ENCODE assay signal across 27 mouse cellular contexts in the genomic region with DNA sequence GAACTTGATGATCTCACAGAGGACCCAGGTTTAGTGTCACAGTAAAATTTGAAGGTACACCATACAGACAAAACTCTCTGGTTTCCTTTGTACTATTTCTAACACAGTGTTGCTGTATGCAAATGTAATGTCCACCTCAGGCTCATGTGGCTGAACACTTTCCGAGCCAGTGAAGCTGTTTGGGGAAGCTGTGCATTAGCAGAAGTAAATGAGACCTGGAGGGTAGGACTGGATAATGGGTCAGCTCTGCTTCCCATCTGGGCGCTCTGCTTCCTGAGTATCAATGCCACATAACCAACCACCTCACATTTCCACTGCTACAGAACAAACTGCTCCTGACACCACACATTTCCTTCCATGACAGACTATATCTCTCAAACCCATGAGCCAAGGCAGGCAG. TPM values are rescaled to one million over a fixed set of nuclear protein-coding genes. Genes with fewer than 3 reads are reported as not detected.
DNase-seq lines count a peak whose midpoint lies in the region; ATAC-seq and TF ChIP-seq lines count a peak whose summit lies in the region.
"Had no signal": no experiment of that assay in that cellular context is flagged by ENCODE, and none has a peak within 500 bp of the region (broad histone marks: within the 10 kb centered on the region; RNA-seq: fewer than 3 reads in every experiment).

No protein-coding gene starts in this region.

- 12% methylated on average over 2 of the region's 2 CpGs for WGBS in spleen, adult 2 months
- WGBS in midbrain, embryonic 14.5 days, result 84% methylated on average over 2 of the region's 2 CpGs

- H3K27me3 ChIP-seq in spleen, adult 2 months (ENCODE audit: control insufficient read depth, insufficient read depth, low read length), result no peaks in the 10 kb centered on the region
- no peaks in the 10 kb centered on the region for H3K27me3 ChIP-seq in midbrain, embryonic 14.5 days (ENCODE audit: control insufficient read depth, insufficient read depth, low read length)
- H3K27me3 ChIP-seq: embryonic facial prominence, embryonic 13.5 days; forebrain, embryonic 12.5 days; kidney, embryonic 15.5 days; neural tube, embryonic 12.5 days had no signal

- H3K4me1 ChIP-seq in spleen, adult 2 months (ENCODE audit: control insufficient read depth, insufficient read depth, insufficient read length), result peaks cover 10% of the 10 kb centered on the region; the same call in 1 of the 2 replicates
- H3K4me1 ChIP-seq in midbrain, embryonic 14.5 days (ENCODE audit: control insufficient read depth, insufficient read depth, low read length), result peaks cover 8% of the 10 kb centered on the region; the same call in 1 of the 2 replicates
- H3K4me1 ChIP-seq: embryonic facial prominence, embryonic 13.5 days; forebrain, embryonic 12.5 days; midbrain, embryonic 10.5 days; neural tube, embryonic 12.5 days had no signal

- peak; percentile 79 for DNase-seq in heart, adult 11 months
- no peak for DNase-seq in heart, postnatal 4 days
- peak; percentile 7 to 47 for DNase-seq in spleen, adult 2 months (ENCODE audit: low read depth in 1 of 2, low spot score in 2 of 2)
- no peak for DNase-seq in spleen, postnatal 14 days (ENCODE audit: low spot score in 2 of 2)
- no peak for DNase-seq in midbrain, embryonic 14.5 days
- DNase-seq in right cerebral cortex, postnatal 10 days (ENCODE audit: low spot score in 2 of 2), result no peak
- DNase-seq: adrenal gland, adult 2 months; cerebellum, adult 18-20 months; cerebellum, postnatal 25 days; embryo, embryonic 11 days; gastrocnemius, postnatal 25 days; layer of hippocampus, postnatal 36 days; liver, postnatal 0 days; lung, postnatal 10 days; thymus, adult 18-20 months; thymus, postnatal 36 days had no signal

- ATAC-seq in hematopoietic stem cell, adult 5-6 weeks (replicated peaks in 1 of 2; ENCODE audit: insufficient read depth in 1 of 2, low FRiP score in 2 of 2, low TSS enrichment in 1 of 2, low read depth in 1 of 2, poor library complexity in 2 of 2, severe bottlenecking in 2 of 2), result peak; percentile 69 to 78
- ATAC-seq in neutrophil, adult 5-6 weeks (ENCODE audit: extremely low read depth, insufficient number of reproducible peaks, low FRiP score, poor library complexity, severe bottlenecking), result peak; percentile 88
- ATAC-seq in midbrain, embryonic 14.5 days (ENCODE audit: low FRiP score, low TSS enrichment), result no peak
- ATAC-seq: hindbrain, embryonic 16.5 days; liver, postnatal 0 days had no signal

- no peaks in the 10 kb centered on the region for H3K9me3 ChIP-seq in midbrain, embryonic 14.5 days (ENCODE audit: control insufficient read depth, low read length)
- H3K9me3 ChIP-seq: embryonic facial prominence, embryonic 13.5 days; forebrain, embryonic 12.5 days; G1E; kidney, embryonic 15.5 days; midbrain, embryonic 10.5 days; neural tube, embryonic 12.5 days had no signal

- H3K27ac ChIP-seq in spleen, adult 2 months (ENCODE audit: insufficient read depth, low read length), result peak overlapping the region; percentile 27; the same call in 1 of the 2 replicates
- H3K27ac ChIP-seq in midbrain, embryonic 14.5 days (replicated peaks; ENCODE audit: low read depth, low read length), result no peak overlapping the region
- H3K27ac ChIP-seq: embryonic facial prominence, embryonic 13.5 days; forebrain, embryonic 12.5 days; kidney, embryonic 15.5 days; midbrain, embryonic 10.5 days; neural tube, embryonic 12.5 days had no signal

- no peak overlapping the region for H3K4me2 ChIP-seq in midbrain, embryonic 14.5 days (ENCODE audit: low read length)
- H3K4me2 ChIP-seq: embryonic facial prominence, embryonic 13.5 days; forebrain, embryonic 12.5 days; kidney, embryonic 15.5 days; liver, embryonic 11.5 days; neural tube, embryonic 12.5 days had no signal

- H3K4me3 ChIP-seq in spleen, adult 2 months (ENCODE audit: extremely low read depth, insufficient read depth, insufficient read length), result no peak overlapping the region
- no peak overlapping the region for H3K4me3 ChIP-seq in midbrain, embryonic 14.5 days (replicated peaks; ENCODE audit: low read depth, low read length)
- H3K4me3 ChIP-seq: embryonic facial prominence, embryonic 13.5 days; erythroblast, embryonic 14.5 days; forebrain, embryonic 12.5 days; kidney, embryonic 15.5 days; midbrain, embryonic 10.5 days; neural tube, embryonic 12.5 days had no signal

- H3K36me3 ChIP-seq in spleen, adult 2 months (ENCODE audit: control insufficient read depth, insufficient read depth, low read length), result peaks cover 2% of the 10 kb centered on the region; the same call in 1 of the 2 replicates
- peaks cover 4% of the 10 kb centered on the region for H3K36me3 ChIP-seq in midbrain, embryonic 14.5 days (ENCODE audit: control insufficient read depth, insufficient read depth, low read length)
- H3K36me3 ChIP-seq: neural tube, embryonic 12.5 days had no signal

- H3K9ac ChIP-seq in midbrain, embryonic 14.5 days (replicated peaks; ENCODE audit: low read length), result no peak overlapping the region
- H3K9ac ChIP-seq: embryonic facial prominence, embryonic 13.5 days; forebrain, embryonic 12.5 days; kidney, embryonic 15.5 days; liver, postnatal 0 days; neural tube, embryonic 12.5 days had no signal

- no peak for TF ChIP-seq POLR2A in spleen, adult 2 months (IDR thresholded peaks at IDR 0.05; ENCODE audit: low read depth, low read length)

- TF ChIP-seq CTCF in spleen, adult 2 months (IDR thresholded peaks at IDR 0.05; ENCODE audit: extremely low read depth, insufficient read depth, insufficient read length, insufficient replicate concordance), result no peak

RNA-seq across cellular contexts. Expression of a gene that starts 10.1 kb away (rescaled TPM):
- total RNA-seq in heart, postnatal 4 days (2021), result 10 to 100 TPM; 15.9 to 16.6 TPM
- polyA plus RNA-seq in spleen, adult 2 months (2012; rRNA removed), result 5.8 and 6.0 TPM in 2 replicates
- 19.3 and 22.6 TPM in 2 replicates for total RNA-seq in hematopoietic stem cell, adult 5-6 weeks (2017)
- 47.0 and 53.9 TPM in 2 replicates for total RNA-seq in neutrophil, adult 5-6 weeks (2017)
- 30.3 and 44.8 TPM in 2 replicates for polyA plus RNA-seq in midbrain, embryonic 14.5 days (2014; fragmentation: Nextera tagmentation; extraction: Ambion mirVana)

Comparison
In these comparisons a context has a peak if more than half of its experiments do, and no peak if none do; other contexts are left out.
1. DNase-seq: peak in heart, adult 11 months (single experiment) and spleen, adult 2 months (2 of 2); none in heart, postnatal 4 days (single experiment), spleen, postnatal 14 days (0 of 2), midbrain, embryonic 14.5 days (single experiment) and right cerebral cortex, postnatal 10 days (0 of 2).